Mouse (Mus musculus) cerebellum, adult 9-10 months (tissue): Measurements from ENCODE around the gene Celf5.

ENCODE experiments used
- DNase-seq: peaks from one replicate; pipeline ENCODE4 v3.0.0; 2022

Celf5 gene

GRCm38 (mm10) chr10:81426081-81426671 is 56.3 kb downstream of the Celf5 start:
- peak; percentile 65 for DNase-seq

GRCm38 (mm10) chr10:81425236-81425850 is 57.2 kb downstream of the Celf5 start:
- peak; percentile 77 for DNase-seq

GRCm38 (mm10) chr10:81424246-81425051 is 58.1 kb downstream of the Celf5 start:
- DNase-seq, result peak; percentile 92

DNA sequence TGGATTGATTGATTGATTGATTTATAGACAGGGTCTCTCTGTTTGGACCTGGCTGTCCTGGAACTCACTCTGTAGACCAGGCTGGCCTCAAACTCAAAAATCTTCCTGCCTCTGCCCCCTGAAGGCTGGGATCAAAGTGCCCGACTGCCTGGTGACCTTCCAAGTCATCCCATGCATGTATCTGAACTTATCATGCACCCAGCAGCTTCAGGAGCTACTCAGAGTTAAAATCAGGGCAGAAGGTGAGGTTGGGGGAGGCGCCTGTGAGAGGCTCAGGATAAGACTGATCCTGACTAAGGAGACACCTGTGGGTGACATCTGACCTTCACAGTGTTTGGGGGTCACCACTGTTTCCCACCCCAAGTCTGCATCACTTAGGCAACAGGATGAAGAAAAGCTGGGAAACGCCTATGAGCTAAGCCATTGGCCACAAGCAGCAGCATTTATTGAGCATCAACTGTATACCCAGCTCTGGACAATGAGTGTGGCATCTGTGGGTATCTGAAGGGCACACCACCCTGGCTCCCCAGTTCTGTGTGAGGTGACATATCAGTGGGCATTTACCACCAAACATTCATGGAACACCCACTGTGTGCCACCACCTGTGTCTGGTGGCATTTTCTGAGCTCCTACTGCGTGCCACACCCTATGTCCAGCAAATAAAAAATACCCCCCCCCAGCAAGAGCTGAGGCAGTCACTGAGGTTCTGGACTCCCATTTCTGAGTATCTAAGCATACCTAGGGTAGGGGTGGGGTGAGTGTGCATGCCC is 58.8 kb downstream of the Celf5 start:
- peak; percentile 70 for DNase-seq

DNA sequence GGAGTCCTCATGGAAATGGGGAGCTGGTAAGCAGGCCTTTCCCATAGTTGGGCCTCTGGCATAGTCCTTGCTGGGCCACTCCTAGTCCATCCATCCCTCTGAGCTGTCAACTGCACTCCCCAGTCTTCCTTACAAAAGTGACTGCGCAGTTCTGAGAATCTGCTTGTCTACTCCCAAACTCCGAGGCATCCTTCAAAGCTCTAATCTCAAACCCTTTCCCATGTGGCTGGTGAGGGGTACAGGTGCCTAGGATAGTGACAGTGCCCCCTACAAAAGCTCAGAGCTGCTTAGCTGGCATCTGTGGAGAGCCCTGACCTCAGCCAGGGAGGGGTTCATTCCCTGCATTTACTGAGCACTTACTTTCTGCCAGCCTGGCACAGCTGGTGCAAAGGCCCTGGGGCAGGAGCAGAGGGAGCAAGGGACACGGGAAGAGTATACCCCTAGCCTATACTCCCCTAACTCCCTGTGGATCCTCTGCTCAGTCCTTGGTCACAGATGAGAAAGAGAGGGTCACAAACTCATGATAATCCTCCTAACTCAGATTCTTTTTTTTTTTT is 59.8 kb downstream of the Celf5 start:
- DNase-seq, result peak; percentile 42

- DNase-seq, result peak; percentile 63
Observed at GRCm38 (mm10) chr10:81422191-81422590, 60.3 kb downstream of the Celf5 start.

GRCm38 (mm10) chr10:81421797-81422100 is 60.8 kb downstream of the Celf5 start:
- no peak for DNase-seq

GRCm38 (mm10) chr10:81421041-81421796 is 61.3 kb downstream of the Celf5 start:
- peak; percentile 45 for DNase-seq

DNA sequence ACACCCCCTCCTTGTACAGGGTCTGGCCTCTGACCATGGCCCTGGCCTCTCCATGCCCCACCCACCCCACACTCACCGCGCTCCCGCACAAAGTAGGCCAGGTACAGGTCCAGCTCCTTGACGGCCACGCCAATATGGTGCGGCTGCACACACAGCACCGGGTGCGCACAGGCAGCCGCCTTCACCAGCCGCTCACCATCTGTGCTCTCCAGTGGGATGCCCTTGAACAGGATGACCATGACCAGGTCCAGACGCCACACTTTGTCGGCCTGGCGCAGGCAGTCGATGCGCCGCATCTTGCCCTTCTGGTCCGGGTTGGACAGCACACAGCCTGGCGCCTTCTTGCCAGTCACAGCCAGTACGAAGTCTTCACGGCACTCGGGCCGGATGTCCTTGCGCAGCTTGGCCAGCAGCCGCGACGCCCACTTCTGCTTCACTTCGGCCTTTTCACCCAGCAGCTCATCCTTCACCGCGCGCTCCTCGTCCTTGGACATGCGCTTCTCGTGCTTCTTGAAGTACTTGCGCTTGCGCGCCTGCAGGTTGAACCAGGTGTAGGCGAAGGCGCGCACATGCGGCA is 62.2 kb downstream of the Celf5 start:
- DNase-seq, result peak; percentile 75

DNA sequence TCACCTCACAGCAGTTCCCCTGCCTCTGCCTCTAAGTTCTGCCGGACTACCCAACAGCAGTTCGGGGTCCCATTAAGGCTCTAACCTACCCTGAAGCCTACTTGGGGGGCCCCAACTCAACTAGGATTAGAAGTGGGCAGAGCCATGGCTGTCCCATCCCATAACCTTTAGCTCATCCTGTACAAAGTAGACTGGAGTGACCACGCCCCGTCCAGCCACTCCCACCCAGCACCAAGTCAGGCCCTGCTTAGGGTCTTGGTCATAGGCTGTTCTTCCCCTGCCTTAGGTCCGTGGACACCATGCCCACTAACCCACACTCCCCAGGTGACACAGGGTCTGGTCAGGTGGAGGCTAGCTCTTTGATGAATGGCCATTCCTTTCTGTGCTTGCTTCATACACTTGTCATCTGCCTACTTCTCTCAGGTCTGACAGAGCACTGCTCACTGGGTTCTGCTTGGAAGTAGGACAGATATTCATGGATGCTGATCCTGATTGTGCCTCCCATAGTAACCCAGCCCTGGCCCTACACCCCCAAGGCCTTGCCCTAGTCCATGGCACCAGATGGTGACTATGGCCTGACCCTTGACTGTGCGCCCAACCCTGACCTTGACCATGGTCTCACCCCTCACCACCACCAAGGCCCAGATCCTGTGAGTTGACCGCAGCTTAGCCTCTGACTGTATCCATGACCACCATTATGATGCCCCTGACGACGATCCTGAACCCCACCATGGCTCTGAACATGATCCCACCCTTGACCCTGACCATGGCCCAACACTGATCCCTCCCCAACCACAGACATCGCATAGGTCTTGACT is 63.2 kb downstream of the Celf5 start:
- DNase-seq, result peak; percentile 47

- DNase-seq, result no peak
Observed at GRCm38 (mm10) chr10:81418216-81419070, 64.1 kb downstream of the Celf5 start.

DNA sequence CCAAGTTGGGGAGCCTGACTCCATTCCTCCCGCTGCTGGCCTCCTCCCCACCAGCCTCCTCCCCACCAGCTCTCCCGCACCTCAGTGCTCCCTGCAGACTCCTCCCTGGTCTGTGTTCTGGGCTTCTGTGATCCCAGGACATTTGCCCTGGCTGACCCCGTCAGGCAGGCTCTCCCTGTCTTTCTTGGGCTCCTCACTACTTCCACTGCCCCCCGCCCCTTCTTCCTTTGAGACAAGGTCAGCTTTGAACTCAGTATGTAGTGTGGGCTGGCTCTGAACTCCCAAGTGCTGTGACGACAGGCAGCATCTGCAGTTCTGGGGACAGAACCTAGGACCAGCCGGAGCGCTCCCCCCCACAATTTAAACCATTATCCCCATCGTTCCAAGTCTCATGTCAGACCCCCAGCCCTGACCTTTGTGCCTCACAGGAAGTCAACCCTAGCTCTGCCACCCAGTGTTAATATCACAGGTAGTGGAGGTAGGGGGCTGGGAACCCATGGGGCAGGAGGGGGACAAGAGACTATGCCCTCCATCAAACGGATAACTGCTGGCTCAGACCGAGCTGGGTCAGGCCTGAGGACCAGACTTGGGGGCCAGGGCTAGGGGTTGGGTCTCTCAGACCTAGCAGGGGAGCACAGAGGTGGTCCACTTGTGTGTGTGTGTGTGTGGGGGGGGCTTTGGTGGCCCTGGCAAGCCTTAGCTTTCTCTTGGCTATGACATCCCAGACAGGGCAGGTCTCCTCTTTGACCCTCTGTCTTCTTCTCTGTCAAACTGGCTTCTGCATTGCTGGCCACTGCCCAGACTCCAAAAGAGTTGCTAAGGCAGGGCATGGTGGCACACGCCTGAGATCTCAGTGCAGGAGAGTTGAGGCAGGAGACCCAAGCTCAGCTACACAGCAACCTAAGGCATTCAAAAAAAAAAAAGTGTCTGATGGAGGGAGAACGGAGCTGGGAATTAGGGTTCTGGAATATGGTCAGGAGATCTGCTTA is 65.0 kb downstream of the Celf5 start:
- DNase-seq, result peak; percentile 72

DNA sequence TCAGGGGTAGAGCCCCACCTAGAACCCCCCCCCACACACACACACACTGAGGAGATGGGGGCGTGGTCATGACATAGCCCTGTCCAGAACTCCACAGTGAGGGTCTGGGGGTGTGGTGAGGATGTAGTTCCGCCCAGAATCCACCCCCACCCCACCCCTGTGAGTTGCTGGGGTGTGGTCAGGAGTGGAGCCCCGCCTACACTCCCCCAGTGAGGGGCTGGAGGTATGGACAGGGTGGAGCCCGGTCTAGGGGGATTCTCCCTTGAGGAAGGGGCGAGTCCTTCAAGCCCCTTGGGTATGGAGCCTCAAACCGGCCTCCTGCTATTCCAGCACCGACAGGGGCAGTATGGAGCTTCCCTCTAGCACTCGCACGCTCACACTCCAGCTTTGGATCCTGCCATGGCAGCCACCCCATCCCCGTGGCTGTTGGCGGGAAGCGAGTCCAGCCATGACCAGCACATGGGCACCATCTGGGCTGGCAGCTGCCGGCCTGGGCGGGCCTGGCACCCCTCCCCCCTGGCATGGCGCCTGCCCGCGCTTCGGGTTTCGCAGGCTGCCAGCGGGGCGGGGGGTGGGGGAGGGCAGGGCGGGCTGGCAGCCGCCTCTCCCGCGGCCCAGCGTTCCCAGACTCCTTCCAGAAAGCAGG is 65.8 kb downstream of the Celf5 start:
- DNase-seq, result peak; percentile 97

GRCm38 (mm10) chr10:81415549-81416310 is 66.8 kb downstream of the Celf5 start:
- peak; percentile 75 for DNase-seq

DNA sequence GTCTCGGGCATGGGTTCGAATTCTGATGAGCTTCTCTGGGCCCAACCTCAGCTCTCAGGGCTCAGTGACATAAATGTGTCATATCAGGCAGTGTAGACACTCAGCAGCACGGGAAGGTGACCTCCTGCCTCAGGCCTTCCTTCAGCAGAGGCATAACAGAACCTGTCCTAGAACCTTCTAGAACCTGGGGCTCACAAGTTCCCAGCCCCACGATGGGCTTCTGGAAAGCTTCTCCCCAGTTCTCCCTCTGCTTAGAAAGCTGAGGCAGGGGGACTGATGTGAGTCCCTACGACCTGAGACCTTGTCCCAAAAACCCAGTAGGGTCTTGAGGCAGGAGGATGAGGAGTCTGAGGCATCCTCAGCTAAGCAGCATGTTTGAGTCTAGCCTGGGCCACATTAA is 67.4 kb downstream of the Celf5 start:
- DNase-seq, result no peak

DNA sequence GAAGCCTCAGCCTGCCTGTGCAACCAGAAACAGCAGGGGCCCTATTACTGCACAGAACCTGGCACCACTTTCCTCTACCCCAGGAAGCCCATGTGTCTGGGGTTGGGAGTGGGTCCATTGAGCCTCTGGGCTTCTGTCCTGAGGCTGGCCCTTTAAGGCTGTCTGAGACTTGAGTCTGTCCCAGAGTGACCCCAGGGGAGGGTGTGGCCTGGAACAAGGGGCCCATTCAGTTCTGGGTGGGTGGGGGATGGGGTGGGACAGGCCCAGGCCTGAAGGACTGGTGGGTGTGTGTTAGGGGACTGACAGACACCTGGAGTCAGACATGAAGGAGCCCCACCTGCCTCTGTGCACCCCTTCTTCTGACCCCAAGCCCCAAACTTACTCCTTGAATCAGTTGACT is 67.8 kb downstream of the Celf5 start:
- DNase-seq, result peak; percentile 70
